Mouse (Mus musculus) E14TG2a.4 (cell line): ENCODE results near the gene Siglecg.

ENCODE experiments used
- CTCF ChIP-seq: conservative IDR thresholded peaks from 2 replicates; pipeline ENCODE4 v1.5.1; 2014; ENCODE audit warnings: low read length
- NANOG ChIP-seq: IDR thresholded peaks from 2 replicates; pipeline ENCODE4 v1.6.1; 2014; ENCODE audit warnings: borderline replicate concordance, low read length, mixed read lengths

DNA sequence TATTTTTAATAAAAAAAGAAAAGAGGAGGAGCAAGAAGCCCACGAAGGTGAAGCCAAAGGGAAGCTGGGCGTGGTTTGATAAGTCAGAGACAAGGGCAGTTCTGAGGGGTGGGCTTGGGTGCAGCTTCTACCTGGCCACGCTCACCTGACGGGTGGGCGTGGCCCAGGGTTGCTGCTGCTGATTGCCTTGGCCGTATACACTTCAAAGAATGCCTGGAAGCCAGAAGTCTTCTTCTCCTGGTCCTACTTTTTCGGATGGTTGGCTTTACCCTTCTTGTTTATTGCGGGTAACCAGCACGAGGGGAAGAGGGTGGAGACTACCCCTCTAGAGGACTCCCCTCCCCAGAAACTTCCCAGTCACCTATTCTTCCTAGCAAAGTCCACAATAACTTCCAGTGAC lies 34.7 kb downstream of the Siglecg start:
- no peak for TF ChIP-seq CTCF
- no peak for TF ChIP-seq NANOG
